Mouse (Mus musculus): Measurements from ENCODE around the gene Zkscan16. TPM values are rescaled to one million over a fixed set of nuclear protein-coding genes. Genes with fewer than 3 reads are reported as not detected.

Zkscan16 gene
- total and polyA plus RNA-seq, 3 experiments = not detected

- dilution Hi-C loops (cut with MboI; ENCODE audit: extremely low pct_ligation_motif_present, extremely low pct_unique_long_range_greater_than_20kb, low sequenced_read_pairs) = no loop called here
- Histone ChIP-seq H3K4me1 (ENCODE audit: control insufficient read depth in 1 of 2, insufficient read depth in 2 of 2) (peaks cover 0 to 28% of the 10 kb centered on the region in 2 experiments; a peak in 2 of 4 replicates), H3K4me2 (ENCODE audit: insufficient read depth, low read depth, poor library complexity, severe bottlenecking) (no peak overlapping the region), H3K79me2 (replicated peaks; ENCODE audit: control insufficient read depth, extremely low read depth, insufficient read depth, poor library complexity, severe bottlenecking) (no peaks in the 10 kb centered on the region), H3K27ac (ENCODE audit: insufficient read depth, low read depth) (no peak overlapping the region), H3K4me3 (replicated peaks in 1 of 3; ENCODE audit: low read depth in 2 of 3, low read length in 2 of 3, poor library complexity in 1 of 3) (no peak overlapping the region), H3K9me3 (replicated peaks; ENCODE audit: low read length) (no peaks in the 10 kb centered on the region), H3K36me3 (replicated peaks in 1 of 2; ENCODE audit: control insufficient read depth in 1 of 2, insufficient read depth in 1 of 2, low read length in 1 of 2) (no peaks in the 10 kb centered on the region), H3K9ac (ENCODE audit: insufficient read depth, low read depth) (no peak overlapping the region), H3K27me3 (replicated peaks) (no peaks in the 10 kb centered on the region)
- TF ChIP-seq JUN (IDR thresholded peaks at IDR 0.05; ENCODE audit: insufficient read depth, low read depth, low read length) = no peak
- TF ChIP-seq USF2 (conservative IDR thresholded peaks at IDR 0.05; ENCODE audit: low read depth, low read length) = no peak
- no peak for TF ChIP-seq MXI1 (IDR thresholded peaks at IDR 0.05; ENCODE audit: low read depth, low read length)
- TF ChIP-seq IRF4 (IDR thresholded peaks at IDR 0.05; ENCODE audit: low read depth, low read length) = no peak
- no peak for TF ChIP-seq CHD2 (IDR thresholded peaks at IDR 0.05; ENCODE audit: low read length)
- TF ChIP-seq POLR2A (IDR thresholded peaks at IDR 0.05; ENCODE audit: low read depth, low read length) = no peak
- TF ChIP-seq ZKSCAN1 (IDR thresholded peaks at IDR 0.05; ENCODE audit: borderline replicate concordance, low read depth, low read length) = no peak
- no peak for TF ChIP-seq E2F4 (IDR thresholded peaks at IDR 0.05; ENCODE audit: insufficient replicate concordance, low read depth, low read length)
- TF ChIP-seq MYC (IDR thresholded peaks at IDR 0.05; ENCODE audit: low read depth, low read length) = no peak
- no peak for TF ChIP-seq RAD21 (IDR thresholded peaks at IDR 0.05; ENCODE audit: low read depth, low read length)
- TF ChIP-seq MEF2A (IDR thresholded peaks at IDR 0.05; ENCODE audit: borderline replicate concordance, low read depth, low read length) = no peak
- TF ChIP-seq ZMIZ1 (IDR thresholded peaks at IDR 0.05; ENCODE audit: low read depth, low read length) = no peak
- no peak for TF ChIP-seq TCF12 (IDR thresholded peaks at IDR 0.05; ENCODE audit: low read depth, low read length)
- no peak for DNase-seq (ENCODE audit: extremely low read depth)
- in situ Hi-C loops (cut with MboI; ENCODE audit: low pct_ligation_motif_present, low pct_unique_long_range_greater_than_20kb, low sequenced_read_pairs) = loop anchor here (10.0 kb wide), 1 partner anchor 50 kb away; no protein-coding TSS in a partner anchor
Observed at GRCm38 (mm10) chr4:58995251-58995693, 51.8 kb downstream of the Zkscan16 start.

DNA sequence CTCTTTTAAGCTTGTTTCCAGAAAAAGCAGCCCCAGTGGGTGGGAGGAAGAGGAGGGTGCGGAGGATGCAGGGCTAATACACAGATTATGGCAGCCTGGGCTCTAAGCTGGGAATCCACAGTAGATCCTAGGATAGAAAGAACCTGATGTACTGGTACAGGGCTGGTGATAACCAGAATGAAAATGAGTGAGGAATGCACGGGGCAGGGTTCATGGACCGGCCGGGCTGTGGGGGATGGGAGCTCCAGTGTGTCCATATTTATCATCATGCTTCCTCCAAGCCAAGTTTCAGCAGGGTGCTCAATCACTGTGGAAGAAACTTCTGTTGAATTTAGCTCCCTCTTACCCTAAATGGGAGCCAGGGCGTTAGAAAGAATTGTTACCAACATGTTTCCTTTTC lies 53.7 kb downstream of the Zkscan16 start:
- no peak for TF ChIP-seq CTCF (conservative IDR thresholded peaks at IDR 0.05 in 1 of 2, IDR thresholded peaks at IDR 0.05 in 1 of 2; ENCODE audit: low read depth in 2 of 2, low read length in 2 of 2)
- TF ChIP-seq ELF1 (IDR thresholded peaks at IDR 0.05; ENCODE audit: low read depth, low read length) = no peak
- TF ChIP-seq KAT2A (IDR thresholded peaks at IDR 0.05; ENCODE audit: insufficient replicate concordance, low read length) = no peak
- TF ChIP-seq POLR2AphosphoS2 (IDR thresholded peaks at IDR 0.05; ENCODE audit: low read depth, low read length) = no peak
- TF ChIP-seq MAFK (IDR thresholded peaks at IDR 0.05; ENCODE audit: insufficient replicate concordance, low read length) = no peak
- no peak for TF ChIP-seq JUN (IDR thresholded peaks at IDR 0.05; ENCODE audit: insufficient read depth, low read depth, low read length)
- TF ChIP-seq MAX (IDR thresholded peaks at IDR 0.05; ENCODE audit: low read length) = no peak
- dilution Hi-C loops (cut with MboI; ENCODE audit: extremely low pct_ligation_motif_present, extremely low pct_unique_long_range_greater_than_20kb, low sequenced_read_pairs) (no loop called here), in situ Hi-C loops (cut with MboI; ENCODE audit: low pct_ligation_motif_present, low pct_unique_long_range_greater_than_20kb, low sequenced_read_pairs) (loop anchor here (10.0 kb wide), 1 partner anchor 48 kb away; no protein-coding TSS in a partner anchor)
- Histone ChIP-seq H3K9me3 (replicated peaks; ENCODE audit: low read length) (no peaks in the 10 kb centered on the region), H3K9ac (ENCODE audit: insufficient read depth, low read depth) (no peak overlapping the region), H3K4me1 (ENCODE audit: control insufficient read depth in 1 of 2, insufficient read depth in 2 of 2) (peaks cover 0 to 14% of the 10 kb centered on the region in 2 experiments; a peak in 2 of 4 replicates), H3K27me3 (replicated peaks) (no peaks in the 10 kb centered on the region), H3K36me3 (replicated peaks in 1 of 2; ENCODE audit: control insufficient read depth in 1 of 2, insufficient read depth in 1 of 2, low read length in 1 of 2) (no peaks in the 10 kb centered on the region), H3K4me3 (replicated peaks in 1 of 3; ENCODE audit: low read depth in 2 of 3, low read length in 2 of 3, poor library complexity in 1 of 3) (no peak overlapping the region), H3K79me2 (replicated peaks; ENCODE audit: control insufficient read depth, extremely low read depth, insufficient read depth, poor library complexity, severe bottlenecking) (no peaks in the 10 kb centered on the region), H3K4me2 (ENCODE audit: insufficient read depth, low read depth, poor library complexity, severe bottlenecking) (no peak overlapping the region), H3K27ac (ENCODE audit: insufficient read depth, low read depth) (no peak overlapping the region)
- DNase-seq (ENCODE audit: extremely low read depth) = no peak
